Mouse (Mus musculus) cortical plate, adult 2 months (tissue): ENCODE measurements around the gene Ino80. TPM values are rescaled to one million over a fixed set of nuclear protein-coding genes. Genes with fewer than 3 reads are reported as not detected.

ENCODE experiments used
- H3K27ac ChIP-seq: fragments of 200-500 bp; 2 replicates; pipeline ENCODE4 v1.5.1; 2012; ENCODE audit warnings: low read length, control low read depth, inconsistent platforms; ENCODE audit not compliant: insufficient read depth
- H3K4me1 ChIP-seq: fragments of 200-500 bp; 2 replicates; pipeline ENCODE4 v1.6.1; 2011; ENCODE audit warnings: low read length; ENCODE audit not compliant: control insufficient read depth, insufficient read depth
- H3K4me3 ChIP-seq: fragments of 200-500 bp; 2 replicates; pipeline ENCODE4 v1.5.1; 2011; ENCODE audit warnings: mild to moderate bottlenecking, low read length, control low read depth; ENCODE audit not compliant: insufficient read depth
- CTCF ChIP-seq: fragments of 200-500 bp; IDR thresholded peaks from 2 replicates; pipeline ENCODE4 v1.5.1; 2011; ENCODE audit warnings: mild to moderate bottlenecking, control low read depth, low read length; ENCODE audit not compliant: insufficient read depth; ENCODE audit errors: extremely low read depth
- POLR2A ChIP-seq: fragments of 200-500 bp; IDR thresholded peaks from 2 replicates; pipeline ENCODE4 v1.6.1; 2011; ENCODE audit warnings: mild to moderate bottlenecking, low read length, control low read depth; ENCODE audit not compliant: insufficient read depth; ENCODE audit errors: extremely low read depth
- polyA plus RNA-seq: library from polyadenylated mRNA; depleted of rRNA; stranded (reverse); fragments of >200 nt; gene quantifications from 2 replicates; pipeline ENCODE4 v1.2.3, GENCODE M21; 2012; rRNA removed

The Ino80 gene
- polyA plus RNA-seq, 1 experiment: 14.6 TPM

DNA sequence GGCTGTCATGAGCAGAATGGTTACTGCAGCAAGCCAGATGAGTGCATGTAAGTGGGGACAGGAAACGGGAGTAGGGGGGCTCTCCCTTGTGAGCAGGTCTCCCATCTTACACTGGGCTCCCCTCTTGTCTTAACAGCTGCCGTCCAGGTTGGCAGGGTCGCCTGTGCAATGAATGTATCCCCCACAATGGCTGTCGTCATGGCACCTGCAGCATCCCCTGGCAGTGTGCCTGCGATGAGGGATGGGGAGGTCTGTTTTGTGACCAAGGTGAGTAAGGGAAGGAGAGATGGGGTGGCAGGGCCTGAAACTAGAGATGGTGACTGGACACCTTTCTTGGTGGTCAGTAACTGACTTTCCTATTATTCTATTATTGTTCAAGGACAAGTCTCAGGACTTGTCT, 148.9 kb downstream of the Ino80 start:
- H3K27ac ChIP-seq: no peak overlapping the region
- H3K4me3 ChIP-seq: no peak overlapping the region
- no peaks in the 10 kb centered on the region for H3K4me1 ChIP-seq
- TF ChIP-seq POLR2A (no peak), CTCF (no peak)

GRCm38 (mm10) chr2:119327942-119328526, 149.5 kb downstream of the Ino80 start:
- H3K27ac ChIP-seq: no peak overlapping the region
- no peaks in the 10 kb centered on the region for H3K4me1 ChIP-seq
- H3K4me3 ChIP-seq: no peak overlapping the region
- TF ChIP-seq CTCF (no peak), POLR2A (no peak)

DNA sequence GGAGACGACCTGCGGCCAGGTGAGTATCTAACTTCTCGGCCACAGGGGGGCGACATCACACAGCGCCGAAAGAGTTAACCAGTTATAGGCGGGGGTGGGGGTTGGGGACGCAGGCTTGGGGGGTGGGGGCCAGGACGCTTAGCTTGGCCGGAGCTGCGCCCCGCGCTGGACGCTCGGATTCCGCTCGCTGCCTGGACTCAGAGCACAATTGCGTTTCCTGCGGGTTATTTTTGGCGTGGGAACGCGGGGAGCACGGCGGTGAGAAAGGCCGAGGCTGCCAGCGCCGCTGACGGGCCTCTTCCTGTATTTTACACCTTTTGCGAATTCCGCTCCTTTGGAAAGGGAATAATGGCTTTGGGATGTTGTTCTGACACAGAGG, 150.4 kb downstream of the Ino80 start:
- H3K4me1 ChIP-seq: no peaks in the 10 kb centered on the region

GRCm38 (mm10) chr2:119326161-119327101, 151.1 kb downstream of the Ino80 start:
- Histone ChIP-seq H3K4me1 (no peaks in the 10 kb centered on the region), H3K27ac (no peak overlapping the region), H3K4me3 (peak overlapping the region; percentile 59)
- no peak for TF ChIP-seq CTCF
- no peak for TF ChIP-seq POLR2A

More for the DNA sequence above, 150.4 kb downstream of the Ino80 start:
- peak; percentile 19; the same call in 1 of the 2 replicates for TF ChIP-seq CTCF
- no peak for TF ChIP-seq POLR2A
- no peak overlapping the region for H3K27ac ChIP-seq
- peak overlapping the region; percentile 59 for H3K4me3 ChIP-seq

DNA sequence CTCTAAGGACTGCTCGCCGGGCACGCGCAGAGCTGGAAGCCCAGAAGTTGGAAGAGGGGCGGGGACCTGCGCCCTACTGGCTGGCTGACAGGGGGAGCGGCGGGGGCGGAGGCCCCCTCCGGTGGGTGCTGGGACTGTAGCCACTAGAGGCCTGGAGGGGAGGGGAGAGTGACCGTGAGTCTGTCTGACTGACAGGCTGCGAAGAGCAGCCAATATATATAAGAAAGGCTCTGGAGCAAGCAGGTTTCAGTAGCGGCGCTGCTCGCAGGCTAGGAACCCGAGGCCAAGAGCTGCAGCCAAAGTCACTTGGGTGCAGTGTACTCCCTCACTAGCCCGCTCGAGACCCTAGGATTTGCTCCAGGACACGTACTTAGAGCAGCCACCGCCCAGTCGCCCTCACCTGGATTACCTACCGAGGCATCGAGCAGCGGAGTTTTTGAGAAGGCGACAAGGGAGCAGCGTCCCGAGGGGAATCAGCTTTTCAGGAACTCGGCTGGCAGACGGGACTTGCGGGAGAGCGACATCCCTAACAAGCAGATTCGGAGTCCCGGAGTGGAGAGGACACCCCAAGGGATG, 151.8 kb downstream of the Ino80 start, which contains the start of gene Dll4:
Gene Dll4 (plus strand): TSS at position 217 of the 576 bp plus-strand sequence.
- TF ChIP-seq CTCF: no peak
- peak; percentile 63 for TF ChIP-seq POLR2A
- Histone ChIP-seq H3K4me3 (peak within 1 kb of the TSS; percentile 59), H3K4me1 (no peaks in the 10 kb centered on the region), H3K27ac (no peak within 1 kb of the TSS)

- H3K4me1 ChIP-seq: no peaks in the 10 kb centered on the region
- TF ChIP-seq POLR2A (no peak), CTCF (no peak)
- H3K4me3 ChIP-seq: no peak overlapping the region; the same call in 1 of the 2 replicates
- no peak overlapping the region for H3K27ac ChIP-seq
Observed at GRCm38 (mm10) chr2:119324576-119325318, 152.7 kb downstream of the Ino80 start.

DNA sequence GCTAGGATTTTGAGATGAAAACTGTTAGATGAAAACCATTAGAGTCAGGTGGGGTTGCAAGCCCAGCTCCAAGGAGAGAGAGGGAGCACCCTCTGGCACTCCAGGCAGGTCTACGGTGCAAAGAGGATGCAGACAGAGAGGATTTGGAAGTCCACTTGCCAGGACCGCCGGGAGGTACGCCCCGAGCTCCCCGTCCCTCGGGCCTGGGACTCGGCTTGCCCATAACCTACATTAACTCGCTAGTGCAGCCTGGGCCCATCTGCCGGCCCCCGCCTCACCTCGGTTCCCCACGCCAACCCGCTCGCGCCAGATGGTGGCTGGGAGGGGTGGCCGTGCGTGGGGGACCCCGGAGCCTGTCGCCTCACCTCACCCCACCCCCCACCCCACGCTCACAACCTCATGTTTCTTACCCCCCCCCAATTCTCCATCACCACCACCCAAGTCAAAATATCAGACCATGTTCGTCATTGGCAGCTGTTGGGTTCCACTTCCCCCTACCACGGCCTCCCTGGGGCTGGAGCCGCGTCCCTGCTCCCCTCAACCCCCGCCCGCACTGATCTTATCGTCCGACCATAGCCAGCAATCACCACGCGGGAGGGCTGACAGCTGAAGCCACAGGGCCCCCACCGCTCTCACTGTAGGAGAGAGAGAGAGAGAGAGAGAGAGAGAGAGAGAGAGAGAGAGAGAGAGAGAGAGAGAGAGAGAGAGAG, 153.5 kb downstream of the Ino80 start:
- Histone ChIP-seq H3K4me3 (no peak overlapping the region), H3K4me1 (no peaks in the 10 kb centered on the region), H3K27ac (no peak overlapping the region)
- no peak for TF ChIP-seq POLR2A
- TF ChIP-seq CTCF: no peak

Other genes starting within 250 kb of the Ino80 start
- not detected in 2 replicates for gene Ppp1r14d, start 247.8 kb downstream of the Ino80 start, polyA plus RNA-seq
- gene Spint1, start 240.3 kb downstream of the Ino80 start, polyA plus RNA-seq: 1.8 and 2.6 TPM in 2 replicates
- gene Rhov, start 206.4 kb downstream of the Ino80 start, polyA plus RNA-seq: 8.3 and 8.6 TPM in 2 replicates
- 32.2 and 33.0 TPM in 2 replicates for gene Vps18, start 188.9 kb downstream of the Ino80 start, polyA plus RNA-seq
- gene Dll4, start 151.9 kb downstream of the Ino80 start, polyA plus RNA-seq: 2.9 and 3.3 TPM in 2 replicates
- gene Chac1, start 126.5 kb downstream of the Ino80 start, polyA plus RNA-seq: 7.9 and 8.3 TPM in 2 replicates
- 0.75 and 1.1 TPM in 2 replicates for gene Exd1, start 69.9 kb upstream of the Ino80 start, polyA plus RNA-seq
- 129 and 130 TPM in 2 replicates for gene Chp1, start 70.0 kb upstream of the Ino80 start, polyA plus RNA-seq
- 0.30 and 0.61 TPM in 2 replicates for gene Nusap1, start 140.6 kb upstream of the Ino80 start, polyA plus RNA-seq
- gene Oip5, start 140.8 kb upstream of the Ino80 start, polyA plus RNA-seq: 1.1 and 1.4 TPM in 2 replicates
- gene Ndufaf1, start 185.1 kb upstream of the Ino80 start, polyA plus RNA-seq: 21.0 and 21.5 TPM in 2 replicates
- gene Rtf1, start 197.4 kb upstream of the Ino80 start, polyA plus RNA-seq: 38.5 and 39.7 TPM in 2 replicates